Mouse (Mus musculus) left cerebral cortex, postnatal 36 days (tissue): ENCODE results near the gene Gm28042. TPM values are rescaled to one million over a fixed set of nuclear protein-coding genes. Genes with fewer than 3 reads are reported as not detected.

Experiments used
- DNase-seq, 2 experiments: peaks; one replicate each; pipeline ENCODE4 v3.0.0; 2021 to 2022; ENCODE audit warnings: low spot score in 2 of 2, mixed read lengths in 1 of 2
- intact Hi-C: fragments of 180-260 bp; cut with DNase I; formaldehyde crosslinking; loops from one replicate; pipeline ENCODE4 v1.15.1; 2025
- total RNA-seq, 2 experiments: library from RNA; stranded (reverse); gene quantifications; 2 replicates each; pipeline ENCODE4 v1.2.3; 2021

The Gm28042 gene
- under 1 TPM in 1 of 2 experiments, not detected in 1; 0.84 TPM for total RNA-seq

GRCm38 (mm10) chr2:120026984-120027949, at the start of gene Gm28042, which contains the start of gene Jmjd7:
Gene Gm28042, plus strand, starts transcription at chr2:120027493.
Gene Jmjd7, plus strand, starts transcription at chr2:120027483.
- intact Hi-C loops = no loop called here
- peak; percentile 85 to 87 for DNase-seq

GRCm38 (mm10) chr2:119980343-119980986, 46.8 kb upstream of the Gm28042 start:
- DNase-seq = no peak
- intact Hi-C loops = no loop called here

DNA sequence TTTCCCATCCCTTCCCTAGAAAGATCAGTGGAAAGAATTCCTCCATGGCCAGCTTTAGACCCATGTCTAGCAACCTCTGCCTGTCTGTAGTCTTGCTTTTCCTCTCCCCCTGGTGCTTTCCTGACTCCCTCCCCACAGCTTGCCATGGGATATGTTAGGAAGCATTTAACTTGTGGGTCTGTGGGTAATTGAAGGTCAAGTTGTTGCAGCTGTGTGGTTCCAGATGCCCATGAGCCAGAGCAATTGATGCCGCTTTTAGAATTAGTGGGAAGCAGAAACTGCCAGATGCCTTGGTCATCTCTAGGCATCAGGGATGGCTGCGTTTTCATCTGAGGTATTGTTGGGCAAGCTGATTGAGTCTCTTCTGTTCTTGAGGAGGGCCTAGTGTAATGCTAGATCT, 45.7 kb upstream of the Gm28042 start:
- no peak for DNase-seq
- intact Hi-C loops = no loop called here

DNA sequence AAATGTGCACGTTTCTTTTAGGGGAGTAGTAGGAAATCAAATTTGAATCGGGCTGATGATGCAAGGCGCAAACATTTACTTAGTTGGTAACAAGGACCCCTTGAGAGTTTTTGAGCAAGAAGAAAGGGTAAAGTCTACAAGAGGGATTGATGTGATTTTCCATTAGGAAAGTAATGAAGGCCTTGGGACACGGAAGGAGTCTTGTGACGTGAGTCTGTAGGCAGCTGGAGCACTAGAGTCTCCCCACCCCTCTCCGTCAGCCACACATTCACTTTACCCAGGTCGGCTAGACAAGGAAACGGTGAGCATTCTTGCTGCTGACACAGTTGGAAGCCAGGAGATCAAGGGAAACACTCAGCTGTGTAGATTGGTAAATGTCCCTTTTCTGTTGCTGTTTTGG, 41.4 kb upstream of the Gm28042 start:
- intact Hi-C loops = no loop called here
- DNase-seq = no peak

DNA sequence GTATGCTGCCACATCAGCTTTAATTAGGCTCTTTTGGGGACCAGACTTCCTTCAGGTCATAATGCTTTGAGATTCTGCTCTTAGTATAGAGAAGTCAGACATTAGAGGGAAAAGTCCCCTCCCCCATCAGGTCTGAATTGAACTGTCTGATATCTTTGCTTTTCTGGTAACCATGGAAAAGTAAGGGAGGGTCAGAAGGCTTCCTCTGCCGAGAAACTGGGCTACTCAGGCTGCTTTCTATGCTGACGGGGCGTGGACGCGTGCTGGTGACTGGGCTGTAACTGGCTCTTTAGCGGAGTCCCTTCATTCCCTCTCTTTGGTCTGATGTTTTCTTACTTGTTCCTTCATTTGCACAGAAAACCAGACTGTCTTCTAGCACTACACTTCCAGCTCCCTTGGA, 40.9 kb upstream of the Gm28042 start:
- intact Hi-C loops = no loop called here
- DNase-seq = no peak

- DNase-seq = no peak
- intact Hi-C loops = no loop called here
Observed at GRCm38 (mm10) chr2:119987441-119987840, 39.9 kb upstream of the Gm28042 start.

- DNase-seq = no peak
- intact Hi-C loops = no loop called here
Observed at GRCm38 (mm10) chr2:119988952-119989351, 38.3 kb upstream of the Gm28042 start.

- no peak for DNase-seq
- intact Hi-C loops = no loop called here
Observed at GRCm38 (mm10) chr2:119990881-119991280, 36.4 kb upstream of the Gm28042 start.

GRCm38 (mm10) chr2:119992349-119992748, 34.9 kb upstream of the Gm28042 start:
- intact Hi-C loops = no loop called here

DNA sequence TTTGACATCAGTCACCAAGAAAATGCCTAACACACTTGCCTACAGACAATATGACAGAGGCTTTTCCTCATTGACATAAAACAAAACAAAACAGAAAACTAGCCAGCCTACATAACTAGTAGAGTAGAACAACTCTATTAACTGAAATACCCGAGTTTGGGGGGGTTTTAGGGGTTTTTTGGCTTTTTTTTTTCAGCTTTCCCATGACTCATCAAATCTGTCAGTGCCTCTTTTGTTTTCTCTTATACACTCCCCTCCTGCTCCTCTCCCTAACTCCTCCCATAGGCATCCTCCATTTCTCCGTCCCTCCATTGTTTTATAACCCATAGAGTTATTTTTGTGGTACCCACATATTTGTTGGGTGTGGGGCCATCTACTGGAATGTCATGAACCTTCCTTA, 33.8 kb upstream of the Gm28042 start:
- intact Hi-C loops = no loop called here
- DNase-seq = no peak

More at GRCm38 (mm10) chr2:119992349-119992748, 34.9 kb upstream of the Gm28042 start:
- no peak for DNase-seq

- DNase-seq = no peak
- intact Hi-C loops = no loop called here
Observed at GRCm38 (mm10) chr2:119994839-119995238, 32.5 kb upstream of the Gm28042 start.

- no peak for DNase-seq
- intact Hi-C loops = no loop called here
Observed at GRCm38 (mm10) chr2:119995391-119996281, 31.7 kb upstream of the Gm28042 start.

DNA sequence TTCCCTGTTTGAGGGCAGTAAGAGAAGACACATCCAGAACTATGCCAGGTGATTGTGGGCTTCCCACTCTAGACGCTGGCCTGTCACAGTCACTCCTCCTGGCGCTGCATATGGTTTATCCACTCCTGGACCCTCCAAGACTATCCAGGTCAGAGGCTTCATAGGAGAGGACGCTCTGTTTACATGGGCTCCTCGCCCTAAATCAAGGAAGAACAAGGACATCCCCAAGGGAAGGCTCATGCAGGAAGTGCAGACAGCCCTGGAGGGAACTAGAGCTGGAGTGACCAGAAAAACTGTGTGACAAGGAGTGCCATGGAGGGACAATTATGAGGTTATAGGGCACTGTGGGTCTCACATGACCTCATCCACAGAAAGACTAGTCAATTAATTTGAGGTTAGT, 29.9 kb upstream of the Gm28042 start:
- DNase-seq = no peak
- intact Hi-C loops = no loop called here

DNA sequence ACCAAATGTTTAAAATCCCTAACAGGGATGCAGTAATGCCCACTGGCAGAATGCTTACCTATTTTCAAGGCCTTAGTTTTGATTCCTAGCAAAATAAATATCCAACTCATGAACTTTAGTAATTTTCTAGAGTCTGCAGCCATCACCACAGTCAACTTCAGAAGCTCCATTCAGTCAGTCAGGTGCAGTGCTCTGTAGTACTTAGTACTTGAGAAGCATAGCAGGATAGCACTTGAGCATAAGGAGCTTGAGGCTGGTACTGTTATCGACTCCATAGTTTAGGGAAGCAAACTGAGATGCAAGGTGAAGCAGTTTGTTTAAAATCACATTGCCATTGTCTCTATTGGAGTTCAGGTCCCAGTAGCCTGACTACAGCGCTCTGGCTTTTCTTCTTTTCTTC, 27.6 kb upstream of the Gm28042 start:
- intact Hi-C loops = no loop called here
- no peak for DNase-seq

DNA sequence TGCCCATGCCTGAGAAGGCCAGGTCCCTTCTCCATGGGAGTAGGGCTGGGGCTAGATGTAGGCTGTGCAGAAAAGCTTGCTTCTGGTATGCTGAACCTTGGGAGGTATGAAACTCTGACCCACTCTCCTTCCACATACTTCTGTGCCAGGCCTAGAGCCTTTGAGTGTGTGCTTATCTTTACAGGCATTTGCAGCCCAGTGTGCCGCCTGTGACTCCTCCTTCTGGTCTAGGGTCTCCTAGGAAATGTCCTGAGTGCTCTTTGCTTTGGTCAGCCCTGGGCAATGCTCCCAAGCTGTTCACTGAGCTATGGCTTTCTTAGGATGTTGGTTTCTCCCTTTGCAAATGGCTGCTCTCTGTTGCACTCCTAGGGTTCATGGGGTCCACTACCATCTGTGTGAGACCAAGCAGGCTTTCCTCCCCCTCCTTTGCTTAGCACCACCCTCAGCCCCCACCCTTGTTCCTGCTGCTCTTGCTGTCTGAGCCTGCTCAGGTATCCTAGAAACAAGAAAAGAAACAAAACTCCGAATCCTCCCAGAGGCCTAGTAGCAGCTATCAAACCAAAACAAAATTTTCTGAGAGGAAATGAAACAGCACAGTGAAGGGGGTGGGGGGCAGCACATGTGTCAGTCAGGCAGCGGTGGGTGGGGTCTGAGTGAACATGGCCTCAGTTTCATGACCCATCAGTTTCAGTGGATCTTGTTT, 26.3 kb upstream of the Gm28042 start:
- DNase-seq = no peak
- intact Hi-C loops = no loop called here

DNA sequence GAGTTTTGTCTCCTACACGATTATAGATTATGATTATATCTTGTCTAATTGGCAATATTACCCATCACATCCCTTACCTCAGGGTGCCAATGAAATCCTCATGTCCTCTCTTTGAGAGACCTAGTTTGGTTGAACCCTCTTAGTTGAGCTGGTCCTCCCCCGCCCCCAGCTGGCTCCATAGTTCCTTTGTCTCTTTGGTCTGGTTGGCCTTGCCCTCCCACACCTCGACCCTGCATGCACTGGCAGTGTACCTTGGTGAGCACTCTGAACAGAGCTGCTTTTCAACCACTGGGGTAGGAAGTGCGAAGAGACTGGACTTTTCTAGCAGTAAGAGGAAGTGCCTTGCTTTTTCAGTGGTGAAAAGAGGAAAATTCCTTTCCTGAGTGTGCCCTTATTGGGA, 25.3 kb upstream of the Gm28042 start:
- intact Hi-C loops = no loop called here
- no peak for DNase-seq

GRCm38 (mm10) chr2:120003970-120004369, 23.3 kb upstream of the Gm28042 start:
- intact Hi-C loops = no loop called here
- DNase-seq = no peak

GRCm38 (mm10) chr2:120006696-120007095, 20.6 kb upstream of the Gm28042 start:
- no peak for DNase-seq
- intact Hi-C loops = no loop called here

GRCm38 (mm10) chr2:120007680-120008210, 19.5 kb upstream of the Gm28042 start:
- no peak for DNase-seq
- intact Hi-C loops = no loop called here
